Mouse (Mus musculus) kidney, adult 2 months (tissue): ENCODE data around the gene Dusp3.

ENCODE experiments used
- CTCF ChIP-seq: fragments of 200-500 bp; conservative IDR thresholded peaks from 2 replicates; pipeline ENCODE4 v1.5.1; 2011; ENCODE audit warnings: low read depth, mild to moderate bottlenecking, control low read depth, low read length, moderate library complexity, mixed read lengths; ENCODE audit not compliant: insufficient read depth, insufficient read length
- POLR2A ChIP-seq: fragments of 200-500 bp; IDR thresholded peaks from one replicate; pipeline ENCODE4 v1.6.1; 2011; ENCODE audit warnings: low read depth, low read length, control low read depth

DNA sequence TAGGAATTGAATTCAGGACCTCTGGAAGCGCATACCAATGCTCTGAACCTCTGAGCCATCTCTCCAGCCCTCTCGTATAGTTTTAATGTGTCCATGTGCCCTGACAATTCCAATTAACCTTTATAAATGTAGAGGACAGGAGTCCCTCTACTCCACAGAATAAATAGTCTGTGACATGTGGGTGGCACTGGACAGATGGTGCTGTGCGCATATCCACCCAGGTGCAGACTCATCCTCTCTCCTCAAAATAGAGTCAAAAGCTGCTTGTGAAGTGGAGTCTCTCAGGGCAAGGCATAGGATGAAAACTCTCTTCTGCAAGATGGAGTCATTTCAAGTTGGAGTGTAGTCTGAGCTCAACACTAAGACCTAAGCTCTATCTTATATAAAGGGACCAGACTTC, 3.4 kb upstream of the Dusp3 start:
- TF ChIP-seq CTCF = no peak
- TF ChIP-seq POLR2A = no peak
